In genomic region chr11:111610522-111611015, GRCm38 (mm10) we compare ENCODE assay signal across 26 mouse cellular contexts.
DNase-seq lines count a peak whose midpoint lies in the region; ATAC-seq and TF ChIP-seq lines count a peak whose summit lies in the region.
"Had no signal": no experiment of that assay in that cellular context is flagged by ENCODE, and none has a peak within 500 bp of the region (broad histone marks: within the 10 kb centered on the region; RNA-seq: fewer than 3 reads in every experiment).

No protein-coding gene starts in this region.

- no peaks in the 10 kb centered on the region for H3K9me3 ChIP-seq in embryonic facial prominence, embryonic 14.5 days (ENCODE audit: control insufficient read depth, low read length)
- H3K9me3 ChIP-seq in embryonic facial prominence, embryonic 10.5 days: no peaks in the 10 kb centered on the region
- H3K9me3 ChIP-seq in hindbrain, postnatal 0 days (ENCODE audit: low read length): no peaks in the 10 kb centered on the region
- no peaks in the 10 kb centered on the region for H3K9me3 ChIP-seq in hindbrain, embryonic 13.5 days
- H3K9me3 ChIP-seq: heart, embryonic 10.5 days; heart, embryonic 15.5 days; limb, embryonic 12.5 days; liver, embryonic 15.5 days; lung, embryonic 15.5 days; midbrain, embryonic 12.5 days; neural tube, embryonic 15.5 days had no signal

- no peak for TF ChIP-seq CTCF in hindbrain, postnatal 0 days (IDR thresholded peaks at IDR 0.05; ENCODE audit: low read depth)

- no peak overlapping the region for H3K4me2 ChIP-seq in embryonic facial prominence, embryonic 14.5 days (ENCODE audit: low read depth, low read length)
- H3K4me2 ChIP-seq in hindbrain, postnatal 0 days (ENCODE audit: low read depth, low read length): no peak overlapping the region
- H3K4me2 ChIP-seq in hindbrain, embryonic 13.5 days: no peak overlapping the region
- H3K4me2 ChIP-seq: heart, embryonic 15.5 days; limb, embryonic 12.5 days; liver, embryonic 15.5 days; lung, embryonic 15.5 days; midbrain, embryonic 12.5 days; neural tube, embryonic 15.5 days had no signal

- WGBS in embryonic facial prominence, embryonic 14.5 days: 47% methylated on average over 5 of the region's 5 CpGs
- 76% methylated on average over 5 of the region's 5 CpGs for WGBS in embryonic facial prominence, embryonic 10.5 days
- WGBS in hindbrain, postnatal 0 days: 39% methylated on average over 5 of the region's 5 CpGs
- 73% methylated on average over 5 of the region's 5 CpGs for WGBS in hindbrain, embryonic 13.5 days

- DNase-seq in embryonic facial prominence, embryonic 14.5 days (ENCODE audit: low spot score): peak; percentile 43
- DNase-seq in embryonic facial prominence, embryonic 10.5 days (ENCODE audit: low spot score): no peak
- DNase-seq in hindbrain, postnatal 0 days (ENCODE audit: low spot score): peak; percentile 18
- DNase-seq in retina, postnatal 1 day: peak; percentile 28
- no peak for DNase-seq in retina, embryonic 14.5 days (ENCODE audit: low spot score)
- no peak for DNase-seq in thymus, postnatal 0 days (ENCODE audit: low spot score)
- DNase-seq: adrenal gland, postnatal 25 days; cerebellum, adult 9-10 months; gastrocnemius, postnatal 25 days; heart, adult 11 months; kidney, adult 11 months; kidney, postnatal 14 days; layer of hippocampus, adult 9-11 months; lung, postnatal 36 days; right cerebral cortex, adult 18-20 months; spleen, adult 18-20 months; thymus, postnatal 25 days had no signal

- no peaks in the 10 kb centered on the region for H3K36me3 ChIP-seq in embryonic facial prominence, embryonic 14.5 days (ENCODE audit: control insufficient read depth, insufficient read depth, low read length)
- H3K36me3 ChIP-seq in embryonic facial prominence, embryonic 10.5 days (replicated peaks): no peaks in the 10 kb centered on the region
- H3K36me3 ChIP-seq in hindbrain, postnatal 0 days (ENCODE audit: insufficient read depth, low read length): no peaks in the 10 kb centered on the region
- no peaks in the 10 kb centered on the region for H3K36me3 ChIP-seq in hindbrain, embryonic 13.5 days
- H3K36me3 ChIP-seq: heart, embryonic 10.5 days; heart, embryonic 15.5 days; limb, embryonic 12.5 days; liver, embryonic 15.5 days; lung, embryonic 15.5 days; midbrain, embryonic 12.5 days; neural tube, embryonic 15.5 days had no signal

- no peak for ATAC-seq in embryonic facial prominence, embryonic 14.5 days (ENCODE audit: low read depth)
- no peak for ATAC-seq in hindbrain, postnatal 0 days
- ATAC-seq in hindbrain, embryonic 13.5 days (ENCODE audit: low FRiP score): no peak
- ATAC-seq: inflammation-experienced regulatory T-cells, adult 6 months had no signal

- H3K27ac ChIP-seq in embryonic facial prominence, embryonic 14.5 days (replicated peaks; ENCODE audit: low read depth, low read length): no peak overlapping the region
- no peak overlapping the region for H3K27ac ChIP-seq in embryonic facial prominence, embryonic 10.5 days (replicated peaks)
- H3K27ac ChIP-seq in hindbrain, postnatal 0 days: no peak overlapping the region
- H3K27ac ChIP-seq in hindbrain, embryonic 13.5 days: no peak overlapping the region
- H3K27ac ChIP-seq: heart, embryonic 10.5 days; heart, embryonic 15.5 days; limb, embryonic 12.5 days; liver, embryonic 15.5 days; lung, embryonic 15.5 days; midbrain, embryonic 12.5 days; neural tube, embryonic 15.5 days had no signal

- H3K4me1 ChIP-seq in embryonic facial prominence, embryonic 14.5 days (ENCODE audit: control insufficient read depth, insufficient read depth, low read length): no peaks in the 10 kb centered on the region
- H3K4me1 ChIP-seq in embryonic facial prominence, embryonic 10.5 days: no peaks in the 10 kb centered on the region
- H3K4me1 ChIP-seq in hindbrain, postnatal 0 days (ENCODE audit: insufficient read depth, low read length): no peaks in the 10 kb centered on the region; the same call in 1 of the 2 replicates
- no peaks in the 10 kb centered on the region for H3K4me1 ChIP-seq in hindbrain, embryonic 13.5 days (replicated peaks)
- H3K4me1 ChIP-seq: heart, embryonic 10.5 days; heart, embryonic 15.5 days; limb, embryonic 12.5 days; liver, embryonic 15.5 days; lung, embryonic 15.5 days; midbrain, embryonic 12.5 days; neural tube, embryonic 15.5 days had no signal

- H3K27me3 ChIP-seq in embryonic facial prominence, embryonic 14.5 days (replicated peaks; ENCODE audit: control insufficient read depth, insufficient read depth, low read length): no peaks in the 10 kb centered on the region
- no peaks in the 10 kb centered on the region for H3K27me3 ChIP-seq in embryonic facial prominence, embryonic 10.5 days (replicated peaks; ENCODE audit: low read depth, poor library complexity, severe bottlenecking)
- H3K27me3 ChIP-seq in hindbrain, postnatal 0 days (ENCODE audit: insufficient read depth, low read length): no peaks in the 10 kb centered on the region
- H3K27me3 ChIP-seq in hindbrain, embryonic 13.5 days: no peaks in the 10 kb centered on the region
- H3K27me3 ChIP-seq: heart, embryonic 15.5 days; limb, embryonic 12.5 days; liver, embryonic 15.5 days; lung, embryonic 15.5 days; midbrain, embryonic 12.5 days; neural tube, embryonic 15.5 days had no signal

- no peak overlapping the region for H3K4me3 ChIP-seq in embryonic facial prominence, embryonic 14.5 days (ENCODE audit: low read depth, low read length)
- H3K4me3 ChIP-seq in embryonic facial prominence, embryonic 10.5 days: no peak overlapping the region
- H3K4me3 ChIP-seq in hindbrain, postnatal 0 days (ENCODE audit: low read length): no peak overlapping the region
- no peak overlapping the region for H3K4me3 ChIP-seq in hindbrain, embryonic 13.5 days
- H3K4me3 ChIP-seq: heart, embryonic 10.5 days; heart, embryonic 15.5 days; limb, embryonic 12.5 days; liver, embryonic 15.5 days; lung, embryonic 15.5 days; midbrain, embryonic 12.5 days; neural tube, embryonic 15.5 days had no signal

- H3K9ac ChIP-seq in embryonic facial prominence, embryonic 14.5 days (ENCODE audit: low read depth, low read length): no peak overlapping the region
- no peak overlapping the region for H3K9ac ChIP-seq in hindbrain, postnatal 0 days (replicated peaks; ENCODE audit: low read length)
- no peak overlapping the region for H3K9ac ChIP-seq in hindbrain, embryonic 13.5 days
- H3K9ac ChIP-seq: heart, embryonic 15.5 days; limb, embryonic 12.5 days; liver, embryonic 15.5 days; lung, embryonic 15.5 days; midbrain, embryonic 12.5 days; neural tube, embryonic 15.5 days had no signal

Comparison
In these comparisons a context has a peak if more than half of its experiments do, and no peak if none do; other contexts are left out.
1. DNase-seq: peak in embryonic facial prominence, embryonic 14.5 days (single experiment), hindbrain, postnatal 0 days (single experiment) and retina, postnatal 1 day (single experiment); none in embryonic facial prominence, embryonic 10.5 days (single experiment), retina, embryonic 14.5 days (single experiment) and thymus, postnatal 0 days (single experiment).